Mouse (Mus musculus) liver, adult 2 months (tissue): ENCODE measurements around the gene Usp7. TPM values are rescaled to one million over a fixed set of nuclear protein-coding genes. Genes with fewer than 3 reads are reported as not detected.

ENCODE experiments used
- DNase-seq: peaks from one replicate; pipeline ENCODE4 v3.0.0-alpha.2; 2011; ENCODE audit warnings: low read depth, low spot score; ENCODE audit errors: extremely low read depth
- H3K27ac ChIP-seq: fragments of 200-500 bp; replicated peaks from 2 replicates; pipeline ENCODE4 v1.5.1; 2012; ENCODE audit warnings: low read depth, mild to moderate bottlenecking, control low read depth, inconsistent platforms, low read length; ENCODE audit not compliant: insufficient read depth
- H3K27me3 ChIP-seq: fragments of 200-500 bp; 2 replicates; pipeline ENCODE4 v1.6.1; 2012; ENCODE audit warnings: mild to moderate bottlenecking, moderate library complexity, low read length, inconsistent platforms; ENCODE audit not compliant: control insufficient read depth, insufficient read depth
- H3K36me3 ChIP-seq: fragments of 200-500 bp; 2 replicates; pipeline ENCODE4 v1.6.1; 2012; ENCODE audit warnings: low read length, inconsistent platforms; ENCODE audit not compliant: control insufficient read depth, insufficient read depth
- H3K4me1 ChIP-seq: fragments of 200-500 bp; 2 replicates; pipeline ENCODE4 v1.6.1; 2011; ENCODE audit warnings: low read length; ENCODE audit not compliant: control insufficient read depth, insufficient read depth
- H3K4me3 ChIP-seq: fragments of 200-500 bp; 2 replicates; pipeline ENCODE4 v1.5.1; 2011; ENCODE audit warnings: low read depth, mild to moderate bottlenecking, control low read depth, low read length, moderate library complexity; ENCODE audit not compliant: insufficient read depth
- H3K79me2 ChIP-seq: fragments of 200-500 bp; 2 replicates; pipeline ENCODE4 v1.6.1; 2012; ENCODE audit warnings: inconsistent platforms, mild to moderate bottlenecking, low read length, moderate library complexity; ENCODE audit not compliant: control insufficient read depth, insufficient read depth
- H3K9ac ChIP-seq: fragments of 200-500 bp; 2 replicates; pipeline ENCODE4 v1.6.1; 2012; ENCODE audit warnings: low read depth, mild to moderate bottlenecking, control low read depth, inconsistent platforms, low read length
- CTCF ChIP-seq: fragments of 200-500 bp; IDR thresholded peaks from 2 replicates; pipeline ENCODE4 v1.5.1; 2011; ENCODE audit warnings: low read depth, low read length, control low read depth
- POLR2A ChIP-seq: fragments of 200-500 bp; IDR thresholded peaks from 2 replicates; pipeline ENCODE4 v1.6.1; 2011; ENCODE audit warnings: low read length, control low read depth; ENCODE audit not compliant: insufficient read depth; ENCODE audit errors: extremely low read depth
- WGBS: fragments of 180-500 bp; shearing (Covaris S2); methylation state at CpG from one replicate; pipeline ENCODE4 v1.1.7; 2018; 5-methylcytosine and 5-hydroxymethylcytosine counted together
- polyA plus RNA-seq: library from polyadenylated mRNA; depleted of rRNA; stranded (reverse); fragments of >200 nt; gene quantifications from 2 replicates; pipeline ENCODE4 v1.2.3, GENCODE M21; 2012
- total RNA-seq: library from RNA; depleted of rRNA; stranded (reverse); fragments of >200 nt; gene quantifications from 2 replicates; pipeline ENCODE4 v1.2.3, GENCODE M21; 2014

The Usp7 gene
- total and polyA plus RNA-seq, 2 experiments: 12.5 to 41.5 TPM

DNA sequence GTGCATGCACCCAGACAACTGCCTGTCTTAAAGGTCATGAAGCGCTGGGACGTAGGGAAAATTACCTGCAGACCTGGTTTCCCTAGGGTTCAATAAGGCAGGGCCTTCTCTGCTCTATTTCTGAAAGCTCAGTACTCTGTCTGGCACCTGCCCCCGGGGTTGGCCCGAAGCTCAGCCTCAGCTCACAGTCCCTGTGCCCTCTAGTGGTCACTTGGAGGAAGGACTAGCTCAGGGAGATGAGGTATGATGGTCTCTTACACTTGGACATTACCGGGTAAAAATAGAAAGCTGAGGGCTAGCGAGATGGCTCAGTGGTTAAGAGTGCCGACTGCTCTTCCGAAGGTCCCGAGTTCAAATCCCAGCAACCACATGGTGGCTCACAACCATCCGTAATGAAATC is 23.0 kb downstream of the Usp7 start:
- Histone ChIP-seq H3K4me1 (no peaks in the 10 kb centered on the region), H3K79me2 (no peaks in the 10 kb centered on the region), H3K36me3 (no peaks in the 10 kb centered on the region), H3K9ac (no peak overlapping the region), H3K27me3 (no peaks in the 10 kb centered on the region), H3K4me3 (no peak overlapping the region), H3K27ac (no peak overlapping the region)
- 10% methylated on average over 10 of the region's 10 CpGs for WGBS
- TF ChIP-seq CTCF (peak; percentile 88), POLR2A (no peak)
- peak; percentile 68 for DNase-seq

DNA sequence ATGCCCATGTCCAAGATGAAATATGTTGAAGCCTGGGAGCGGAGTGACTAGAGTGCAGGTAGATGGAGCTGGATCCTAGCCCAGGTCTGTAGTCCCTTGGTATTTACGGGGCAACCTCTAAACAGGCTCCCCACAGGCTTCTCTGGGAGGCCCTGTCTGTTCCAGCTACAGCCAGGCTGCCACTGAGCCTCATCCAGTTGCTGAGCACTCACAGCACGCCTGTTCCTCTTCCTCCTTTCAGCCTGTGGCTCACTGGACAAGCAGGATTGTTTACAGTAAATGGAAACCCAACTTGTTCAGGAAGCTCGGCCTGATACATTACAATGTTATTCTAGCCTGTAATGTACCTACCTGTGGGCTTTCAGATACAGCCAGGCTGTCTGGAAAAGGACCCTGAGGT is 23.5 kb downstream of the Usp7 start:
- no peaks in the 10 kb centered on the region for H3K4me1 ChIP-seq
- H3K27me3 ChIP-seq: no peaks in the 10 kb centered on the region
- no peak for TF ChIP-seq POLR2A
- no peak overlapping the region for H3K4me3 ChIP-seq
- no peaks in the 10 kb centered on the region for H3K36me3 ChIP-seq
- H3K27ac ChIP-seq: no peak overlapping the region
- 80% methylated on average over 4 of the region's 4 CpGs for WGBS
- no peaks in the 10 kb centered on the region for H3K79me2 ChIP-seq
- no peak for DNase-seq
- no peak overlapping the region for H3K9ac ChIP-seq

DNA sequence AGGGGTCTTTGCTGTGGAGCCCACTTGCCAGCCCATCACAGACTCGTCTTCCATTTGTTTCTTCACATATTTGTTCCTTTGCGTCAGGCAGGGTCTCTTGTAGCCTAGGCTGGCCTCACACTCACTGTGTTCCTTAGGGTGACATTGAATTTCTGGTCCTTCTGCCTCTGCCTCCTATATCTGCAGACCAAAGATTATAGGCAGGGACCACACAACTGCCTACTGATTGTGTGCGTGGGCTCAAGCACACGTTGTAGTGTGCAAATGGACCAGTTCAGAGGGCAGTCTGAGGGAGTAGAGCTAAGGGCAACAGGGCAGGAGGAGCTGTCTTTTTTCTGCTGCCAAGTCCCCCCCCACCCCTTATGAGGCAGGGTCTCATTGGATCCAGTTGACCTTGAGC is 24.0 kb downstream of the Usp7 start:
- Histone ChIP-seq H3K27ac (no peak overlapping the region), H3K27me3 (no peaks in the 10 kb centered on the region), H3K79me2 (no peaks in the 10 kb centered on the region), H3K9ac (no peak overlapping the region), H3K4me3 (no peak overlapping the region), H3K36me3 (no peaks in the 10 kb centered on the region), H3K4me1 (no peaks in the 10 kb centered on the region)
- TF ChIP-seq POLR2A (no peak), CTCF (no peak)
- DNase-seq: no peak
- 83% methylated on average over 4 of the region's 4 CpGs for WGBS

DNA sequence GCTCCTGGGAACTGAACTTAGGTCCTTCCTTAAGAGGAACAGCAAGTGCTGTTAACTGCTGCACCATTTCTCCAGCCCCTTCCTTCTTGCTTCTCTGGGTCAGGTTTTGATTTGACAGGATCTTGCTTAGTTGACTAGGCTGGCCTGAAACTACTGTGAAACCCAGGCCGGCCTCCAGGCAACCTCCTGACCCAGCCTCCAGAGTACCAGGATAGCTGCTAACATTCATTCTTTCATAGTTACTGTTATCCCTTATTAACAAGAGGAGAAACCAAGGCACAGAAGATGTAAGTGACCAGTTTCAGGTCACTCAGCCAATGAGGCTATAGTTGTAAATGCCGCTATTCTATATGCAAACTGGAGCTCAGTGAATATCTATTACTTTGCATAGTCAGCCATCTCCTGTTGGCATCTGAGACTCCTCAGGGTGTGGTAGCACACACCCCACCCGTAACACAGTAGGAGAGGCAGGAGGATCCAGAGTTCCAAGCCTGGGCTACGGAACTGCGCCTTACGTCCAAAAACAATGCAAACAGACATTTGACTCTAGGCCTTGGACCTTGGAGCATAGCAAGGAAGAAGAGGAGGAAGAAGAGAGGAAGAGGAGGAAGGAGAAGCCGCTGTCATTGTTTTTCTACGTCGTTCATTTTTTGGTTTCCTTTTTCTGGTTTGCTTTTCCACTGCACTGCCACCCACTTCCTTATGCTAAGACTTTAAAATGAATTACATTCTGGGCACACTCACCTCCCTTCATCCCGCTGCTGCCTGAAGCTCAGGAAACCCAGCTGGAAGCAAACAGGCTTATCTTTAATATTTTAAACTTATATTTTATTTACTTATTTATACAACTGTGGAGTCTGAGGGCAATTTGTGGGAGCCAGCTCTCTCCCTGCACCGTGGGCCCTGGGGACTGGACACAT is 24.7 kb downstream of the Usp7 start:
- H3K27ac ChIP-seq: no peak overlapping the region
- no peak for TF ChIP-seq POLR2A
- no peak for TF ChIP-seq CTCF
- no peak overlapping the region for H3K9ac ChIP-seq
- no peaks in the 10 kb centered on the region for H3K79me2 ChIP-seq
- WGBS: 87% methylated on average over 11 of the region's 11 CpGs
- no peak overlapping the region for H3K4me3 ChIP-seq
- no peaks in the 10 kb centered on the region for H3K27me3 ChIP-seq
- H3K36me3 ChIP-seq: no peaks in the 10 kb centered on the region
- DNase-seq: no peak
- no peaks in the 10 kb centered on the region for H3K4me1 ChIP-seq

DNA sequence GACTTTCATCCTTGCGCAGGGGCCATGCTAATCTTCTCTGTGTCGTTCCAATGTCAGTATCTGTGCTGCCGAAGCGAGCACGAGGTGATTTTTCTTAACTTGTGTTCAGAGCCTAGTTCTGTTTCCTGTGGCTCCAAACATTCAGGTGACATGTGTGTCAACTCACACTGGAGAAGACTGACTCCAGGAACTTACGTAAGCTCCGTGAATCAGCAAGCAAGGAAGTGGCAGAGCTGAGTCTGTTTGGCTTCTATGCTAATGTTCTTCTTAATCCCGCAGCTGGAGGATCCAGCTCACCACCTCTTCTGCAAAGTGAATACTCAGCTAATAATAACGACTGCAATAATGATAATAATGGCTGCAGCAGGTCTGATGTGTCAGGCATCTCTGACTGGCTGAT is 25.9 kb downstream of the Usp7 start:
- Histone ChIP-seq H3K79me2 (no peaks in the 10 kb centered on the region), H3K27me3 (no peaks in the 10 kb centered on the region), H3K36me3 (no peaks in the 10 kb centered on the region), H3K4me1 (no peaks in the 10 kb centered on the region), H3K4me3 (no peak overlapping the region), H3K27ac (no peak overlapping the region), H3K9ac (no peak overlapping the region)
- TF ChIP-seq CTCF (no peak), POLR2A (no peak)
- no peak for DNase-seq
- WGBS: 61% methylated on average over 9 of the region's 9 CpGs
